Mouse (Mus musculus): ENCODE data around the gene Asic5.

Gene Asic5

GRCm38 (mm10) chr3:81981990-81982389 lies at the start of gene Asic5:
Gene Asic5, plus strand, starts transcription at chr3:81982290.
- no peak for DNase-seq (ENCODE audit: low spot score)

- peak; percentile 55 for DNase-seq (ENCODE audit: low spot score)
Measured at GRCm38 (mm10) chr3:81933348-81933747, 48.7 kb upstream of the Asic5 start.

DNA sequence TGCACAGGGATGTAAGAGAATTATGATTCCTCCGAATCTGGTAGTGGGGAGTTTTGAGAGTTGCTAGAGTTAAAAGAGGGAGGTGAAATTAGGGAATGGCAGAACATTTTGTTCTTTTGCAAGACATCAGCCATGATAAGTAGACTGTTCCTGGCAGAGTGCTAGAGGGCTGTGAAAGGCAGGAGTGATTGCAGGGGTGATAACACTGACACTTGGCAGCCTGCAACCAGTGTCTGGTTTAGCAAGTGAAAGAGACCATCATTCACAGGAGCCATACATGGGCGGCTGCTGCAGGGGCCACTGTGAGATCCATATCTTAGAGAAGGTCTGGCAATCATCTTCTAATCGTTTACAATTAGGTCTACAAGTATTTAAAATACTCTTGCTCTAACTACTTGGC lies 43.2 kb upstream of the Asic5 start:
- peak; percentile 37 for DNase-seq (ENCODE audit: low spot score)

GRCm38 (mm10) chr3:81942341-81942740 lies 39.7 kb upstream of the Asic5 start:
- no peak for DNase-seq (ENCODE audit: low spot score)

GRCm38 (mm10) chr3:81943097-81943496 lies 39.0 kb upstream of the Asic5 start:
- DNase-seq (ENCODE audit: low spot score) = no peak

- DNase-seq (ENCODE audit: low spot score) = no peak
Measured at GRCm38 (mm10) chr3:81944851-81945393, 37.2 kb upstream of the Asic5 start.

DNA sequence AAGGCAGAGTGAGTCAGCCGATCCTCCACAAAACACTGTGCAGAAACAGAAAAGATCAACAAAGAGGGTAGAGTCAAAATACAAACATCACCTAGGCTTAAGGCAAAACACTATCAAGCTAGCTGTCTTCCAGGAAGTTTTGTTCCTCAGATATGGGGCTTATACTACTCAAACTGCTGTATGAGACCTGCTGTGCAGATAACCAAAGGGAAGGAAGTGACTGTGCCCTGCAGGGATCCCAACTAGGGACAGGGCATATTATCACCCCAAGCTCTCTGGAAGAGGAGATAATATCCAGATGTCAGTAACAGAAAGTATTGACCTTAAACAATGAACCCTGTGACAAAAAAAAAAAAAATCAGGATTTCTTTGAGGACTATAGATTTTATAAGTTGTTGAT lies 33.0 kb upstream of the Asic5 start:
- no peak for DNase-seq (ENCODE audit: low spot score)

DNA sequence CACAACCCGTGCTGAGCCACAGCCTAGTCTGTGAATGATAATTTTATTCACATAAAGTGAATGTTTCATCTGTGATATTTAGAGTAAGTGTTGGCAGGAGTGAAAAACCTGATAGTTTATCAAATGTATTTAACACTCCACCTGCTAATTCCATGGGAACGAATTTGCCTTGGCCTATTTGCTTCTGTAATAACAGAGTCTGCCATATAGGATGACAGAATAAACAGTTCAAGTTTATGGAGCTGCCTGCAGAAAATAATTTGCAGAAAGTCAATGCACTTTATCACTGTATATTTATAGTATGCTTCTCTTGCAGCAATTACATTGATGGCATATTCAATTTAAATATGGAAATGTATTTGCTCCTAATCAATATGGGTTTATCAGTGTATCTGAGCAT lies 30.3 kb upstream of the Asic5 start:
- no peak for DNase-seq (ENCODE audit: low spot score)

- DNase-seq (ENCODE audit: low spot score) = no peak
Measured at GRCm38 (mm10) chr3:81957484-81957883, 24.6 kb upstream of the Asic5 start.

DNA sequence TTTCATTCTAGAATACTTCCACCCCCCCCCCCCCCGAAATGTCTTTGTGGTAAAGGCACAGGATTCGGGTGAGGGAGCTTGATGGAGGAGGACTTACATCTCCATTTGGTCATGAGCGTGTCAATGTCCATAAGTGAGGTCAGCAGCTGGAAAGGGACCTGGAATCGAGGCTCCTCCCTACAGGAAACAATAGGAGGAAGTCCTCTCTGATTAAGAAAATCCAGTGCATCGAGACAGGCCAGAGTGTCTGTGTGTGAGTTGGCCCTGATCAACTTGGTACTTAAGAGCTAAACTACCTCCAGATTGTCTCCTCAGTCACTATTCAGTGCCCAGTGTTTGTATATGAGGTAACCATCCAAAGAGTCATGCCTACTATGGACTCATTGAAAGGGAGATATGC lies 20.8 kb upstream of the Asic5 start:
- no peak for DNase-seq (ENCODE audit: low spot score)

GRCm38 (mm10) chr3:81963768-81964167 lies 18.3 kb upstream of the Asic5 start:
- DNase-seq (ENCODE audit: low spot score) = no peak

DNA sequence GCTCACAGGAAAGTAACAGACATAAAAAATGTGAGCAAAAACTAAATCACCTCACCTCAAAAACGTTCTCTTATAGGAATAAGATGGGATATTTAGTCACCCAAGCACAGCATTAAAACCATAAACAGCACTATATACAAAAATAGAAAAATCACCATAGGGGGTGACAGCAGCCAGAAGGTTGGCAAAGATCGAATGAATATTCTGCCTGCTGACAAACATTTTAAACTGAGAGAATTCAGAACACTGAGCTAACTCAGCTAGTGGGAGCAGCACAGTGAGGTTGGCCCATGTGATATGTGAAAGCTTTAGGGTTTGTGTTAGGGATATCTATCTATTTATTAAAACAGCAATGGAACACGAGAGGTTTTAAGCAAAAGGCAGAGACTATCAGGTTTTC lies 17.5 kb upstream of the Asic5 start:
- DNase-seq (ENCODE audit: low spot score) = no peak

DNA sequence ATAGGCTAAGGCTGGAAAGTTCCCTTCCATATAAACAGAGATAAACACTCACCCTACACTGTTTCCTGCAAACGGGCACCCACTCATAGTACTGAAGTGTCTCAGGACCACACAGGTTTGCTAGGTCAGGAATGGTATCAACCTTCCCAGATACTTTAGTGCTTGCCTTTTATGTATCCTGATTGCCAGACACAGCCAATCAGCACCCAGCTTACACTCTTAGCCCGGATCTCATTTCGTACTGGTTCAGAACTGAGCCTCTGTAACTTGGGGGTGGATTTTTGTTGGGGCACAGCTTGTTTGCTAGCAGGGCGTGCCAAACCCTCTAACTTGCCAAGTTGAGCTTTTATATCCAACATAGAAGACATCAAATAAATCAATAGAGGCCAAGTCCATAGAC lies 6.5 kb upstream of the Asic5 start:
- no peak for DNase-seq (ENCODE audit: low spot score)

DNA sequence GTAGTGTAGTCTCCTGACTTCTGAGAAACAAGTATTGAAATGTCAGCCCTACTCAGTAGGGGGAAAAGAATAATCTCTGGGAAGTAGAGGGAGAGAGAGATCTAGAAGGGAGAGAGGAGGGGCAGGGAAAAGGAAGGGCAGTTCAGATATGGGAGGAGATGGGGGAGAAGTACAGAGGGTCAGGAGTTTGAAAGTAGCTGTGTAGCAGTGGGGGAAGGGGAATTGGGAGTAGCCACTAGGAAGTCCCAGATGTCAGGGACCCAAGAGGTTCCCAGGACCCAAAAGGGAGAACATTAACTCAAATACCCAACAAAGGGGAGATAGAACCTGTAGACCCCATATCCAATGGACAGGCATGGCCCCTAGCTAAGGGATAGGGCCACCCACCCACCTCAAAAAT lies 6.0 kb upstream of the Asic5 start, which contains the start of gene Tdo2:
Tdo2 (minus strand) TSS at position 101 of the 400 bp plus-strand sequence.
- no peak for DNase-seq (ENCODE audit: low spot score)

DNA sequence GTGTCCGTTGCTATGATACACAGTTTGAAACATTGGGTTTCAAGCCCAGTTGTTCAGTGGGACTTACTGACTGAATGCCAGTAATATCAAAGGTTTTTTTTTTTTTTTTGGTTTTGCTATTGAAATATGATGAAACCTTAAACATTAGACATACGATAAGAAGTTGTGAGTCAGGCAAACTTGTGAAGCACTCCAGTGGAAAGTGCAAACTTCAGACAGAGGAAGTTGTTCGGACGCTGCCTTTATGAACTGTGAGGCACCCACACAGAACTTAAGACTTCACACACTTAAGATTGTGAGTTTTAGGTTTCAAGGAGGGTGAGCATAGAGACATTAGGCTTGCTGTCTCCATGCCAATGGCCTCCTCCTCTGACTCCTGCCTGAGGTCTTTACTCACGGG lies 514 bp upstream of the Asic5 start:
- DNase-seq (ENCODE audit: low spot score) = no peak

GRCm38 (mm10) chr3:81983120-81983895 lies 1.2 kb downstream of the Asic5 start:
- DNase-seq (ENCODE audit: low spot score) = no peak

DNA sequence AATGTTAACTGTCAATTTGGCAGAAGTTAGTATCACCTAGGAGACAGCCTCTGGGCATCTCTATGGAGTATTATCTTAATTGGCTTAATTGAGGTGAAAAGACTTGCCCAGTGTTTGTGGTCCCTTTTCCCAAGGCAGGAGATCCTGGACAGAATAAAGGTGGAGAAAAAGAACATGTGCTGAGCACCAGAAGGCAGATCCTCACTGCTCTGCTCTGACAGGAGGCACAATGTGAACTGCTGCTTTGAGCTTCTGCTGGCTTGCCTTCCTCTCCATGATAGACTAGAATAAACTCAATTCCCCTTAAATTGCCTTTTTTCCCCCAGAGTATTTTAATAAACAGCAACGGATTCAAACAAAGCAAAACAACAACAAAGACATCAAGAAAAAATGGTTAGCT lies 3.0 kb downstream of the Asic5 start:
- DNase-seq (ENCODE audit: low spot score) = no peak

GRCm38 (mm10) chr3:81986103-81986502 lies 4.0 kb downstream of the Asic5 start:
- no peak for DNase-seq (ENCODE audit: low spot score)

DNA sequence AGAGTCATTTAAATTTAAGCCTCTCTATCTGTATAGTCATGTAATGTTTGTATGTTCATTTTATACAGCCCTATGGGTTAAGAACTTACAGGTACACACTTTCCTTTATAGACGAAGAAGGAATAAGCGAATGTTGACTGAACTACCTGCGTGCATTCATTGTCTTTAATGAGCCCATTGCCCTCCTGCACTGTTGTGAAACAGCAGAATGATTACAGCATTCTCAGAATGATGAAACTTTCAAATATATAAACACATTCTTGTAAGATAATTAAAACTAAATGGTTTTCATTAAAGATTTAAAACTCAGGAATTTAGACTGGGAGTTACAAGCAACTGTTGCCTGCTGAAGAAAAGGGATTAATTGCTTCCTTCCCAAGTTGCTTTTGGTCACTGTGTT lies 5.5 kb downstream of the Asic5 start:
- DNase-seq (ENCODE audit: low spot score) = no peak

GRCm38 (mm10) chr3:81989692-81990141 lies 7.6 kb downstream of the Asic5 start:
- no peak for DNase-seq (ENCODE audit: low spot score)

DNA sequence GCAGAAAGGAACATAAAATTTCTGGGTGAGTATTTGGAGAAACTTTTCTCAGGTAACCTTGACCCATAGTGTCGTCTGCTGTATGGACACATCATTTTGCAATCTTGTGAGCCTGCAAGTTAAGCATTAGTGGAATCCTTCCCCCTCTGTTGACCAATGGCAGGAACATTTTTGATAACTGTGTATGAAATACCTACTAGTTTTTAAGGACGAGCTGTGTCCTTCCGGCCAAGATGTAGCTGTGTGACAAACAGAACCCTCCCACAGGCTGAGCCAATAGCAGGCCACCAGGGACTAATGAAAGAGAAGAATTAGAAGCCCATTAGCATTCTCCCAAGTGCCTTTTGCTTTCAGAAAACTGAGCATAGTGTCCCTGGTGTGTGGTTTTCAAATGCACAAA lies 8.4 kb downstream of the Asic5 start:
- DNase-seq (ENCODE audit: low spot score) = no peak

DNA sequence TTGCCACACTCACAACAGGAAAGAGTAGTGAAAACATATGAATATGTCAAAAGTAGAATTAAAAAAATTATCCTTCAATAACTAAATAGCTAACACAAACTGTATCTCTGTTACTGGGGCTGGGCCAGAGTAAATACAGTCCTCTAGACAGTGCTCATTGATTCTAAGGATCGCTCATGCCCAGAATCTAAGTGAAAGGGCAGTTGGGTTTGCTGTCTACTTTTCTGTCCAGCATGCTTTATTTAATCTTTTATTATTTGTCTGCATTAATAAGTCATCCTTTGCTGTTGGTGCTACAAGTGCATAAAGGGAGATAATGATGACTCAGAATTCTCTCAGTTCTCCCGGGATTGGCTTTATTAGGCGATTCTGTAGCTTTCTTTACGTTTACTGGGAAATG lies 13.3 kb downstream of the Asic5 start:
- peak; percentile 12 for DNase-seq (ENCODE audit: low spot score)

- peak; percentile 72 for DNase-seq (ENCODE audit: low spot score)
Measured at GRCm38 (mm10) chr3:81995988-81996387, 13.9 kb downstream of the Asic5 start.

DNA sequence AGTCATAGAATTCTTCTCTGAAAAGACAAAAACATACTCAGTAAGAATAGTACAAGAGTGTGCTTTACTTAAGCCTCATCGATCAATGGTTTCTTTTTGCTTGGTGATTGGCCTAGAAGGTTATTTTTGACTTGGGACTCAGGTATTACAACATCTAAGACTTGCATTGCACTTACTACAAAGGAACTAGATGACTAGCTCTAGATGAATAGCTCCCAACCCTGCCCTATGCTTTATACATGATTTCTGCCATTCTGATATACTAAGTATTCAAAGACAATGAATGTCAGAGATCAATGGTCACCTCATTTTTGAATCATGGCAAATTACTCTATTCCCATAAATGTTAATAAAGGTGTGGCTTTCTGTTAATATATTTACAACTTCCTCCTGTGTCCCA lies 24.9 kb downstream of the Asic5 start:
- no peak for DNase-seq (ENCODE audit: low spot score)
